Mouse (Mus musculus): ENCODE results near the gene Arhgef11. TPM values are rescaled to one million over a fixed set of nuclear protein-coding genes. Genes with fewer than 3 reads are reported as not detected.

Gene Arhgef11
- polyA plus RNA-seq, 1 experiment from 2014 or later, result 21.9 TPM

DNA sequence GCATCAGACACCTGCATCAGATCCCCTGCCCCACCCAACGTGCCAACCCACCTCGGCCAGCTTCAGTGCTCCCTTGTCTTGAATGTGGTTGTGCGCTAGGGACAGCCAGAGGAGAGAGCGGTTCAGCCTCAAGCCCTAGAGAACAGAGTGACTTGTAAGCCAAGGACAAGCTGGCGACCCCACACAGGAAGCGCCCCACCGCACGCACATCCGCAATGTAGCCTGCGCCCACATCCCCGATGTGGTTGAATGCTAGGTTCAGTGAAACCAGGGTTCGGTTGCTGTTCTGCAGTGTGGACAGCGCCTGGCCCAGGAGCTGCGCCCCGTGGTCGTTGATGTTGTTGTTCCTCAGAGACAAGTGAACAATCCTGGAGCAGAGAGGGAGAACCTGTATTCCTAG lies 125.4 kb downstream of the Arhgef11 start:
- peaks cover 16% of the 10 kb centered on the region for H3K4me1 ChIP-seq (replicated peaks)
- H3K27me3 ChIP-seq, result no peaks in the 10 kb centered on the region
- WGBS, result 88% methylated on average over 16 of the region's 16 CpGs
- no peak overlapping the region for H3K4me2 ChIP-seq
- H3K27ac ChIP-seq, result no peak overlapping the region
- no peak for ATAC-seq (ENCODE audit: insufficient number of reproducible peaks, insufficient read depth, low FRiP score, low TSS enrichment, low read depth)
- no peaks in the 10 kb centered on the region for H3K9me3 ChIP-seq
- H3K36me3 ChIP-seq, result peaks cover 24% of the 10 kb centered on the region
- H3K9ac ChIP-seq (replicated peaks), result no peak overlapping the region
- no peak overlapping the region for H3K4me3 ChIP-seq (replicated peaks)

DNA sequence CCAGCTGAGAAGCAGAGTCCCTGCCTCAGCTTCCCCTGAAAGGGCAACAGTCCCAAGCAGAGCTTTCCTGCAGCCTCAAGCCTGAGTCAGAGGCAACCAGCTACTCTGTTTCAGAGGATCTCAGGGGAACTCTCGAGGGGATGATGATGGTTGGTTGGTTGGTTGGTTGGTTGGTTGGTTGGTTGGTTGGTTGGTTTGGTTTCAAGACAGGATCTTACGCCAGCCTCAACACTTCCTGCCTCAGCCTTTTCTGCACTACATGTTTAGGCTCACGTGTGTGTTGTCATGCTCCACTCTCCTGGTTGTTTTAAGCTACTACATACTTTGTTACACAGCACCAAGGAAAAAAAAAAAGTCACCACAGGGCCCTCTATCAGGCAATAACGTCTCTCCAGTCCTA lies 126.6 kb downstream of the Arhgef11 start:
- no peak overlapping the region for H3K27ac ChIP-seq
- WGBS, result 90% methylated on average over 4 of the region's 4 CpGs
- no peak for ATAC-seq (ENCODE audit: insufficient number of reproducible peaks, insufficient read depth, low FRiP score, low TSS enrichment, low read depth)
- H3K27me3 ChIP-seq, result no peaks in the 10 kb centered on the region
- H3K4me1 ChIP-seq (replicated peaks), result peaks cover 16% of the 10 kb centered on the region
- H3K4me3 ChIP-seq (replicated peaks), result no peak overlapping the region
- no peak overlapping the region for H3K4me2 ChIP-seq
- H3K9me3 ChIP-seq, result no peaks in the 10 kb centered on the region
- no peak overlapping the region for H3K9ac ChIP-seq (replicated peaks)
- peaks cover 12% of the 10 kb centered on the region; the same call in 1 of the 2 replicates for H3K36me3 ChIP-seq

DNA sequence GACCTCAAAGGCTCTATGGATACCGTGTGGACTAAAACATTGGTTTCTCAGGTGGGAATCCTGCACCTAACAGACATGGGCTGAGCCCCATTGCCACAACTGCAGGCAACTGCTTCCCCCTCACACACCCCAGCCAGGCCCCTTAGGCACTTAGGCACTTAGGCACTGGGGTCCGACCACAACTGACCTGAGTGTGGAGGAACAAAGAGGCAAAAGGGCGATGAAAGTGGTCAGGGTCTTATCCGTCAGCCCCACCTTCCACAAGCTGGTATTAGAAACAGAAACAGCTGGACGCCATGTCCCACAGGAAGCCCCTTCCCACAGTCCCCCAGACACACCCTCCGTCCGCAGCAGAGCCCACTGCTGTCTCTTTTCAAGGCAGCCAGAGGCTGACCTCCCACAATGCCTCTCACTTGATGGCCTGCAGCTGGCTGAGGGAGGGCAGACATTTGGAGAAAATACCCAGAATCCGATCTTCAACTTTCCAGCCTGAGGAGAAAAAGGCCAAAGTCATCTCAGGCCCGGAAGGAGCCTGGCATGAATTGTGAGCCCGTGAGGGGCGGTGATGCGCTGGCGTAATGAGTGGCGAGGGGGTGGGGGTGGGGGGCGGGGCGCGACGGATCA lies 127.8 kb downstream of the Arhgef11 start:
- 28% methylated on average over 18 of the region's 18 CpGs for WGBS
- H3K27ac ChIP-seq, result 0 out of 2 replicates have a peak overlapping the region, but pooled peaks have one; percentile 50
- peaks cover 16% of the 10 kb centered on the region for H3K4me1 ChIP-seq (replicated peaks)
- H3K4me3 ChIP-seq (replicated peaks), result peak overlapping the region; percentile 21
- H3K4me2 ChIP-seq, result peak overlapping the region; percentile 51
- H3K36me3 ChIP-seq, result peaks cover 14% of the 10 kb centered on the region
- ATAC-seq (ENCODE audit: insufficient number of reproducible peaks, insufficient read depth, low FRiP score, low TSS enrichment, low read depth), result peak; percentile 34; the same call in 1 of the 2 replicates
- no peaks in the 10 kb centered on the region for H3K27me3 ChIP-seq
- H3K9ac ChIP-seq (replicated peaks), result peak overlapping the region; percentile 45
- no peaks in the 10 kb centered on the region for H3K9me3 ChIP-seq

DNA sequence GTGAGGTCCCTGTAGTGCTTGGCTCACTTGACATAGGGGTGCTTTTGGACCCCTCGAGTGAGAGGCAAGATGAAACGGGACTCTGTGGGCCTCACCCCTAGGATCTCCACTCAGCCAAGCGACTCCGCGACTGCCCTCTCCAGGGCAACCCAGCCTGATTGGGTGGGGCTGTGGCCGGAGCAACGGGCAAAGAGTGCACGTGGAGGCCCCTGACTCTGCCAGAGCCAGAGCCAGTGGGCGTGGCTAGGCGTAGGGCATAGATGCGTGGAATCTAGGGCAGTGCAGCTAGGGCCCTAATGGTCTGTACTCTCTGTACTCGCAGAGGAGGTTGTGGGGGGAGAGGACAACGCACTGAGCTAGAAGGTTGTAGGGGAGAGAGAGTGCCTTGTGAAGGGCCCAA lies 131.1 kb downstream of the Arhgef11 start, which contains the start of gene Lrrc71:
Gene Lrrc71 (minus strand): TSS at position 195 of the 400 bp plus-strand sequence.
- Histone ChIP-seq H3K9ac (replicated peaks) (no peak within 1 kb of the TSS), H3K27ac (no peak within 1 kb of the TSS), H3K4me1 (replicated peaks) (peaks cover 16% of the 10 kb centered on the region), H3K36me3 (peaks cover 31% of the 10 kb centered on the region), H3K27me3 (no peaks in the 10 kb centered on the region), H3K9me3 (no peaks in the 10 kb centered on the region), H3K4me2 (no peak within 1 kb of the TSS), H3K4me3 (replicated peaks) (no peak within 1 kb of the TSS)
- no peak for ATAC-seq (ENCODE audit: insufficient number of reproducible peaks, insufficient read depth, low FRiP score, low TSS enrichment, low read depth)
- 49% methylated on average over 13 of the region's 13 CpGs for WGBS

DNA sequence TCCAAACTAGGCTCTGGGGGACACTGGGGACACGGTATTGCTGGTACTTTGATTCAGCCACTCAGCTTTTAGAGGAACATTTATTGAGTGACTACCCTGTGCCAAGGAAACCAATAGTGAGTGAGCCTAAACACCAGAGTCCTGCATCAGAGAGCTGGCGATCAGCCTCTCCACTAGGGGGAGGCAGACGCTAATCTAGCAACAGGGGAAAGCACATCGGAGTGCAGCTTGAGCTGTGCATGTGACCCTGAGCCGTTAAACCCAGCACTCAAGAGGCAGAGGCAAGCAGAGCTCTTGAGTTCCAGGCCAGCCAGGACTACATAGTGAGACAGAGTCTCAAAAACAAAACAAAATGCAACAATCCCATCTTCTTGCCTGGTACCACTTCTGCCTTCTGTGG lies 131.7 kb downstream of the Arhgef11 start:
- Histone ChIP-seq H3K27me3 (0 out of 2 replicates have a peak, but pooled peaks cover 5% of the 10 kb centered on the region), H3K4me1 (replicated peaks) (peaks cover 16% of the 10 kb centered on the region), H3K36me3 (peaks cover 37% of the 10 kb centered on the region), H3K4me3 (replicated peaks) (no peak overlapping the region), H3K9me3 (no peaks in the 10 kb centered on the region), H3K27ac (no peak overlapping the region), H3K9ac (replicated peaks) (no peak overlapping the region), H3K4me2 (no peak overlapping the region)
- WGBS, result 14% methylated on average over 5 of the region's 5 CpGs
- no peak for ATAC-seq (ENCODE audit: insufficient number of reproducible peaks, insufficient read depth, low FRiP score, low TSS enrichment, low read depth)

DNA sequence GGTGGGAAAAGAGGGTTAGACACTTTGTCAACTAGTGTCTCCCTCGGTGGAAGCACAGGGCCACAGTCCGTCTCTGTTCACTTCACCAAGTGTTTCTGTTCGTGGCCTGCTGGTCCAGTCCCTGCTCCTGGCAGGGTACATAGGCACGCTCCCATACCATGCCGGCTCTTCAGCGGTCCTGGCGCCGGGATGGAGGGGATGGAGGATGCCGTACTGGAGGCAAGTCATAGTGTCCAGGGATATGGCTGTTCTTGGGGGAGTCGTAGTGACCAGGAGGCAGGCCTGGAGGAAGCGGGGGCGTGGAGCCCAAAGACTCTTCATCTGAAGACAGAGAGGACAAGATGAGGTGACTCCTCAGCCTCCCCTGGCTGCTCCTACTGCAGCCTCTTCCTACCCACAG lies 132.6 kb downstream of the Arhgef11 start:
- H3K9me3 ChIP-seq, result no peaks in the 10 kb centered on the region
- no peak overlapping the region for H3K9ac ChIP-seq (replicated peaks)
- H3K4me2 ChIP-seq, result no peak overlapping the region
- no peak for ATAC-seq (ENCODE audit: insufficient number of reproducible peaks, insufficient read depth, low FRiP score, low TSS enrichment, low read depth)
- H3K4me1 ChIP-seq (replicated peaks), result peaks cover 11% of the 10 kb centered on the region
- 91% methylated on average over 12 of the region's 12 CpGs for WGBS
- peaks cover 47% of the 10 kb centered on the region for H3K36me3 ChIP-seq
- no peak overlapping the region for H3K4me3 ChIP-seq (replicated peaks)
- 0 out of 2 replicates have a peak, but pooled peaks cover 14% of the 10 kb centered on the region for H3K27me3 ChIP-seq
- H3K27ac ChIP-seq, result no peak overlapping the region

DNA sequence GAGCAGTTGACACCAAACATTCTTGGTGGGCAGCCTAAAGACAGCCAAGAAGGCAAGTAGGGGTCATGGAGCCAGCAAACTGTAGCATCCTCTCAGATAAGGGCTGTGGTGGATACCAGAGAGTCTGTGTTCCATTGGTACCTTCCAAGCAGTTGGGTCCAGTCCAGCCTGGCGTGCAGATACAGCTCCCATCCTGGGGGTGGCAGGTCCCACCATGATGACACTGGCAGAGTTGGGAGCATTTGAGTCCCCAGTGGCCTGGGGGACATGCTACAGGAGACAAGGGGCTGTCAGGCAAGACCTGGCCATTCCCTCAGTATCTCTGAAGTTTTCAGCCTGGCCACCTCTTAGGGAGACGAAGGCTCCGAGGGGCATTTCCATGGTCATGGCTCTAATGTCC lies 135.2 kb downstream of the Arhgef11 start:
- Histone ChIP-seq H3K27me3 (peaks cover 26% of the 10 kb centered on the region), H3K4me1 (replicated peaks) (peaks cover 9% of the 10 kb centered on the region; the same call in 1 of the 2 replicates), H3K9me3 (no peaks in the 10 kb centered on the region), H3K9ac (replicated peaks) (no peak overlapping the region), H3K36me3 (peaks cover 47% of the 10 kb centered on the region), H3K4me2 (no peak overlapping the region), H3K4me3 (replicated peaks) (no peak overlapping the region), H3K27ac (no peak overlapping the region)
- no peak for ATAC-seq (ENCODE audit: insufficient number of reproducible peaks, insufficient read depth, low FRiP score, low TSS enrichment, low read depth)
- 82% methylated on average over 3 of the region's 3 CpGs for WGBS

DNA sequence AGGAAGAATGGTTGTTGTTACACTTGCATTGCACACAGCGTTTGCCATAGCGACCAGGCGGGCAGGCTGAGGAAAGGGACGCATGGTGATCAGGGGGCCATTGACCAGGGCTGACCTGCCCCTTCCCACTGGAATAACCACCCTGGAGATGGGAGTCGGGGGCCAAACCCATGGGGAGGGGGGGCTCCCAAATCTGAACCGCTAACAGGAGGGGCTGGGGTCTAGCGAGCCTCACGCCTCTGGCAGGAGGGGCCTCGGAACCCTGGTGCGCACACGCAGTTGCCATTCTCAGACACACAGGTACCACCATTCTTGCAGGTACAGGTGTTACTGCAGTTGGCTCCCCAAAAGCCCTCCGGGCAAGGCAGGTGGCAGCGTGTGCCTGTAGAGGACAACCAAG lies 136.5 kb downstream of the Arhgef11 start:
- H3K27ac ChIP-seq, result no peak overlapping the region
- H3K4me2 ChIP-seq, result no peak overlapping the region
- no peak for ATAC-seq (ENCODE audit: insufficient number of reproducible peaks, insufficient read depth, low FRiP score, low TSS enrichment, low read depth)
- H3K4me3 ChIP-seq (replicated peaks), result no peak overlapping the region
- H3K27me3 ChIP-seq, result peaks cover 26% of the 10 kb centered on the region
- H3K36me3 ChIP-seq, result peaks cover 47% of the 10 kb centered on the region
- peak overlapping the region; percentile 31; the same call in 1 of the 2 replicates for H3K9ac ChIP-seq (replicated peaks)
- H3K9me3 ChIP-seq, result no peaks in the 10 kb centered on the region
- WGBS, result 84% methylated on average over 13 of the region's 13 CpGs
- H3K4me1 ChIP-seq (replicated peaks), result peaks cover 14% of the 10 kb centered on the region

DNA sequence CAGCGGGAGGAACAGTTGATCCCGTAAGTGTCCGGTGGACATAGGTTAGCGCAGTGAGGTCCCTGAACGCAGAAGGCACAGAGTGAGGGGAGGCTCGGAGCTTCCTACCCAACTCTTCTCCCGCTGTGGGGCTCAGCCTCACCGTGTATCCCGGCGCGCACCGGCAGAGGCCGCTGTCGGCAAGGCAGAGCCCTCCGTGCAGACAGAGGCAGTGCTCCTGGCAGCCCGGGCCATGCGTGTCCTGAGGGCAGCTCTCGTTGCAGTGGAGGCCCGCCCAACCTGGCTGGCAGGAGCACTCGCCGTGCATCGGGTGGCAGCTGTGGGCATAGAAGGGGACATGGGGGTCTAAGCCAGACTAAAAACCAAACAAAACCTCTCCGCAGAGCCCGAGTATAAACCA lies 138.6 kb downstream of the Arhgef11 start:
- Histone ChIP-seq H3K4me2 (peak overlapping the region; percentile 49), H3K9me3 (no peaks in the 10 kb centered on the region), H3K9ac (replicated peaks) (peak overlapping the region; percentile 24; the same call in 1 of the 2 replicates), H3K36me3 (peaks cover 28% of the 10 kb centered on the region; the same call in 1 of the 2 replicates), H3K27ac (no peak overlapping the region), H3K4me1 (replicated peaks) (peaks cover 19% of the 10 kb centered on the region), H3K4me3 (replicated peaks) (peak overlapping the region; percentile 12; the same call in 1 of the 2 replicates), H3K27me3 (peaks cover 26% of the 10 kb centered on the region)
- 5% methylated on average over 24 of the region's 24 CpGs for WGBS
- peak; percentile 43 for ATAC-seq (ENCODE audit: insufficient number of reproducible peaks, insufficient read depth, low FRiP score, low TSS enrichment, low read depth)

DNA sequence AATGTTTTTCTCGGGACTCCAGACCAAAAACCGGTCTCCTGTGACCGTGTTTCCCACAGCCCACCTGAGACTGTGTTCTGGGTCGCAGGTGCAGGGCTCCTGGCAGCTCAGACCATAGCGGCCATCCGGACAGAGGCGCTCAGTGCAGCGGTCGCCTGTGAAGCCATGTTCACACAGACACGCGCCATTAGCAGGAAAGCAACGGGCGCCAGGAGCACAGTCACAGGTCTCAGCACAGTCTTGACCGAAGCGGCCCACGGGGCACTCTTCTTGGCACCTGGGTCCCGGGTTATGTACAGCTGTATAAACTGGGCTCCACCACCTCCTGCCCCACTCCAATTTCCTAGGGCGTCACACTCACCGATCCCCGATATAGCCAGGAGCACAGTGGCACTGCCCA lies 139.1 kb downstream of the Arhgef11 start:
- H3K36me3 ChIP-seq, result peaks cover 23% of the 10 kb centered on the region; the same call in 1 of the 2 replicates
- no peak for ATAC-seq (ENCODE audit: insufficient number of reproducible peaks, insufficient read depth, low FRiP score, low TSS enrichment, low read depth)
- WGBS, result 47% methylated on average over 20 of the region's 20 CpGs
- H3K4me1 ChIP-seq (replicated peaks), result peaks cover 25% of the 10 kb centered on the region
- H3K4me3 ChIP-seq (replicated peaks), result no peak overlapping the region
- no peaks in the 10 kb centered on the region for H3K9me3 ChIP-seq
- H3K9ac ChIP-seq (replicated peaks), result peak overlapping the region; percentile 24; the same call in 1 of the 2 replicates
- H3K4me2 ChIP-seq, result peak overlapping the region; percentile 49
- no peak overlapping the region for H3K27ac ChIP-seq
- peaks cover 26% of the 10 kb centered on the region for H3K27me3 ChIP-seq

DNA sequence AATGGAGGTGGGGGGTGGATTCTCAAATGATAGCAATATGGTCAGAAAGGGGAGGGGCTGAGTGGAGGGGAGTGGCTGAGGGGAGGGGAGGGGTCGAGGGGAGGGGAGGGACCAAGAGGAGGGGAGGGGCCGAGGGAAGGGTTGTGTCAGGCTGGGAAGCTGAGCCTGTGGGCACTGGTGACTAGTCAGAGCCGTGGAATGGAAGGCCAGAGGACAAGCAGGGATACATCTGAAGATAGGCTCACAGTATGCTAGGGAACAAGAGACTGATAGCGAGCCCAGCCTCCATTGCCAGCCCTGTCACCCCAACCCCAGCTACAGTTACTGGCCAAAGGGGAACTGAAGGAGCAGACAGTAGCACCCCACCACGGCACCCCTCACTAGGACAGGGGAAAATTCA lies 141.3 kb downstream of the Arhgef11 start:
- H3K4me2 ChIP-seq, result no peak overlapping the region
- peaks cover 46% of the 10 kb centered on the region for H3K4me1 ChIP-seq (replicated peaks)
- no peak for ATAC-seq (ENCODE audit: insufficient number of reproducible peaks, insufficient read depth, low FRiP score, low TSS enrichment, low read depth)
- H3K27ac ChIP-seq, result no peak overlapping the region
- WGBS, result 41% methylated on average over 3 of the region's 5 CpGs
- peaks cover 25% of the 10 kb centered on the region for H3K27me3 ChIP-seq
- no peak overlapping the region for H3K4me3 ChIP-seq (replicated peaks)
- no peaks in the 10 kb centered on the region for H3K9me3 ChIP-seq
- peaks cover 14% of the 10 kb centered on the region; the same call in 1 of the 2 replicates for H3K36me3 ChIP-seq
- H3K9ac ChIP-seq (replicated peaks), result no peak overlapping the region
